Mouse (Mus musculus): ENCODE results near the gene Megf11.

Megf11 gene

DNA sequence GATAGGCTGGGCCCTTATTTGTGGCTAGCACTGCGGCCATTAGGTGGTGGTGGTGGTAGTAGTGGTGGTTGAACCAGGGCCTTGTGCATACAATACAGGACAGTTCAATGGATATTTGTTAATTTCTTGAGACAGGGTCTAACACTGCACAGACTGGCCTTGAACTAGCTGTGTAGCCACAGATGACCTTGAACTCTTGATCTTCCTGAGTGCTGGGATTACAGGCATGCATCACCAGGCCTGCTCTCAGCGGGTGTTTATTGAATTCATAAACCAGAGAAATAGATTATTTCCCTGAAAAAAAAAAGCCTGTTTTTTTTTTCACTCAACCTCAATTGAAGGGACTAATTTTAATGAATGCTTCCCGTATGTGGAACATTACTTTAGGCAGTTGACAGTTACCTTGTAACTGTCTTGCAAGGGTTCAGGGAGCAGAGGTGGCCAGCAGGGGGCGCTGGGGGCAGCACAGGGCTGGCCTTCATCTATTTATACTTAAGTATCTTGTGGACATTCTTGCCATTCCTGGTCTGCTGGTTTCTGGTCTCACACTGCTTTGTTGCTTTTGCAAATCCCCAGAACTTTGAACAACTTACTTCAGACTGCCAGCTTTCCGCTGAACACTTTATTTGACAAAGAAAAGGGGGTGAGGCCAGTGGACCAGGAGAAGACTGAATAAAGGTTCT lies 8.6 kb downstream of the Megf11 start:
- DNase-seq (ENCODE audit: low read depth, low spot score) = peak; percentile 57

- no peak for DNase-seq (ENCODE audit: low read depth, low spot score)
These were observed 10.0 kb downstream of the Megf11 start for GRCm38 (mm10) chr9:64395238-64395920.

- no peak for DNase-seq (ENCODE audit: low read depth, low spot score)
These were observed 11.7 kb downstream of the Megf11 start for GRCm38 (mm10) chr9:64397108-64397507.

- DNase-seq (ENCODE audit: low read depth, low spot score) = no peak
These were observed 13.7 kb downstream of the Megf11 start for GRCm38 (mm10) chr9:64399121-64399520.

DNA sequence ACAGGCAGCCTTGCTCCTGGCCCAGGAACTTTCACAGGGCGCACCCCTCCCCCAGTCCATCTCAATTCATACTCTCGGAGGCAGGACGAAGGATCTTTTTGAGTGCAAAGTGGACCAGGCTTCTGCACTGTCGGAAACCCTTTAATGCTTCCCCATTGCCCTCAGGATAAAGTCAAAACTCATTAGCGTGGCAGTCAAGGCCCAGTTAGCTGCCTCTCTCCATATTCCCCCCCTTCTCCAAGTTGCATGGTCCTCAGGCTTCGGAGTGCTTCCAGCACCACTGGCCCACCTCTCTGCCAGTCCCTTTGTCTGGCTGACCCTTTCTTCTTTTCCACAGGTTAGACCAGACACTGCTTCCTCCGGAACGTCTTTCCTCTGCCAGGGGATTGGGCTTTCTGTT lies 16.7 kb downstream of the Megf11 start:
- no peak for DNase-seq (ENCODE audit: low read depth, low spot score)

GRCm38 (mm10) chr9:64406841-64407240 lies 21.4 kb downstream of the Megf11 start:
- DNase-seq (ENCODE audit: low read depth, low spot score) = no peak

- no peak for DNase-seq (ENCODE audit: low read depth, low spot score)
These were observed 22.1 kb downstream of the Megf11 start for GRCm38 (mm10) chr9:64407390-64407970.

DNA sequence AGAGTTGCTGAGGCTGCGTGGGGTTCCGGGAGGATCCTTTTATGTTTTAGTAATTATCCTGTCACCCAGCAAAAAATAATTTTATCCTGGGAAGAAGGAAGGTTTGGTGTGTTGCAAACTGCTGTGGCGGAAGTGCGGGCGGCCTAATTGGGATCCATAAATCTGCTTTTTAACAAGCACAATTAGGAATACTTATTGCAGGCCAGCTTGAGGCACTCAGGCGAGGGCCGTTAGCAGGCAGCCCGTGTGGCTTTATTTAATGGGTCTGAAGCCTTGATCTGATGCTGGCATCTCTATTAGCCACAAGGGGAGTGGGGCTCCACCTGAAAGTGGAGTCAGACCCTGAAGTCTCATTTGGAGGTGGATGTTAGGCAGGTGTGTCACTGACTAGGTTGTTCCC lies 23.4 kb downstream of the Megf11 start:
- no peak for DNase-seq (ENCODE audit: low read depth, low spot score)

DNA sequence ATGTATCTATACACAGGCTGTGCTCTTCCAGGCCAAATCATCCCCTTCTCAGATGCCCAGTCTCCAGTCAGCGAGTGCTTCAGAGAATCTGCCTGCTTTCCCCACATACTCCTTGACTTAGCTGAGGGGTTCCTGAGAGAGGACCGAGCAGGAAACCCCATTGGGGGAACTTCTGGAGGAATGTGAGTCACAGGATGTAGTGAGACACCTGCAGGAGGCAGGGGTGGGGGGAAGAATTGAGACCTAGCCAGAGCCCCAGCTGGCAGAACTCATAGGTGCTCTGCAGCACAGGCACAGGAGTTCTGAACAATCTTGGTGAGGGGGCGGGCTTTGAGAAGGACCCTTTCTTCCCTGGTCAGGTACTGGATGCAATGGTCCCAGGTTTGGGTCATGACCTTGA lies 35.0 kb downstream of the Megf11 start:
- DNase-seq (ENCODE audit: low read depth, low spot score) = no peak

- DNase-seq (ENCODE audit: low read depth, low spot score) = no peak
These were observed 36.7 kb downstream of the Megf11 start for GRCm38 (mm10) chr9:64421986-64422616.

DNA sequence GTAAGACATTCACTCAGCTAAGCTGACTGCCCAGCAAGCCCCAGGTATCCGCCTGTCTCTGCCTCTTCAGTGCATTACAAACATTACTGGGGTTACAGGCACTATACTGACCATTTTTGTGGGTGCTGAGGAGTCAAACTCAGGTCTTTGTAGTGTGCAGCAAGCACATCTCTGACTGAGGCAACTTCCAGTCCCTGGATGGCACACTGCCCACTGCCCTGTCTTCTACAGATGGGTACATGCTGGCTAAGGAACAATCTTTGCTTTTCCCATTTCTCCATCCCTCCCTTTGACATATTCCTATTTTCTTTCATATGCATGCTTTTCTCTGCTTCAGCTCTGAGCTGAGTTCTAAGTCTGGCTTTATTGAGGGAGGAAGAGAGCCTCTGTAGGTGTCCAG lies 38.5 kb downstream of the Megf11 start:
- DNase-seq (ENCODE audit: low read depth, low spot score) = no peak

- DNase-seq (ENCODE audit: low read depth, low spot score) = no peak
These were observed 50.7 kb downstream of the Megf11 start for GRCm38 (mm10) chr9:64436121-64436520.

DNA sequence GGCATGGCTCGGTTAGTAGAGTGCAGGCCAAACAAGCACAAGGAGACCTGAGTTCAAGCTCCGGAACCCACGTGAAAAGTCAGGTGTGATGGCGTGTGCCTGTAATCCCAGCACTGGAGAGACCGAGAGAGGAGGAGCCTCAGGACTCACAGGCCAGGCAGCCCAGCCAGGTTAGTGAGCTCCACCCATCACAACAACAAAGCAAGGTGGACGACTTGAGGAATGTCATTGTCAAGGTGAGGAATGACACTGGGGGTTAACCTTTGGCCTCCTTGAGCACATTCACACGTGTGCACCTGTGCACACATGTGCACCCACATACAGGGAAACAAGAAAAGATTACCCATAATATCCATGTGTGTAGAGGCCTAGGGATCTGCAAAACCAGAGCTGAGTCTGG lies 54.7 kb downstream of the Megf11 start:
- no peak for DNase-seq (ENCODE audit: low read depth, low spot score)

- no peak for DNase-seq (ENCODE audit: low read depth, low spot score)
These were observed 60.6 kb downstream of the Megf11 start for GRCm38 (mm10) chr9:64445981-64446380.

GRCm38 (mm10) chr9:64447070-64447469 lies 61.6 kb downstream of the Megf11 start:
- DNase-seq (ENCODE audit: low read depth, low spot score) = no peak

DNA sequence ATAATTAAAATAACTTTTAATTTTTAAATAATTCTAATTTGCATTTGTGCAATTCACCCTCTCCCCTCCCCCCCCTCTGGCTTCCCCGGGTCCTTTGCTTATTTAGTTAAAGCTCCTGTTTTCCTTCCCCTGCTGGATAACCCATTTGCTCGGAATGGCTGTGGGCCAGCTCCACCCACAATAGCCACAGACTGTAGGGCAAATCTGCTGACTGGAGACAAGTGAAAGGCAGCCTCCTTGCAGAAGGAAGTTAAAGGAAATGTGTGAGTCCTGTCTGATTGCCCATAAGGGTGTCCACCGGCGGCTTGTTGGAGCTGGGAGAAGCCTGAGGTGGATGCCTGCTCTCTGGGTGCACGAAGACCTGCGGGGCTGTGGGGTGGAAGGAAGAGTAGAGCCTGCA lies 62.1 kb downstream of the Megf11 start:
- no peak for DNase-seq (ENCODE audit: low read depth, low spot score)

- DNase-seq (ENCODE audit: low read depth, low spot score) = no peak
These were observed 67.3 kb downstream of the Megf11 start for GRCm38 (mm10) chr9:64452769-64453168.

- DNase-seq (ENCODE audit: low read depth, low spot score) = no peak
These were observed 68.8 kb downstream of the Megf11 start for GRCm38 (mm10) chr9:64454196-64454595.

DNA sequence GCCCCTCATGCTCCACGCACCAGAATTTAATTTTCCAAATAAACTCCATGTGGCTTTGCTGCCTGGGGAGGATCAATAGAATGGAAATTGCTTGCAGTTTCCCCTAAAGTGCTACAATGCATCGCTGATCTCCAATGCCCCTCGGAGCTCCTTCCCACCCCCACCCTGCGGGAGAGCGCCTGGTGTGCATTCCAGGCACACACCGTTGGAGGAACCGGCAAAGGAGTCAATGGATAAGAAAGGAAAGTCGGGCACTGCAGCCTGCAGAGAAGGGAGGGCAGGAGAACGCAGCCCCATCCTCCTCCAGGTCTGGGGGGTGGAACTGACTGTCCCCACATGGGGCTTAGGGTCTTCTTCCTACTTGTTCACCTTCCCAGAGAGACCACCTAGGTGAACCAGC lies 70.5 kb downstream of the Megf11 start:
- no peak for DNase-seq (ENCODE audit: low read depth, low spot score)

GRCm38 (mm10) chr9:64457596-64457995 lies 72.2 kb downstream of the Megf11 start:
- no peak for DNase-seq (ENCODE audit: low read depth, low spot score)

DNA sequence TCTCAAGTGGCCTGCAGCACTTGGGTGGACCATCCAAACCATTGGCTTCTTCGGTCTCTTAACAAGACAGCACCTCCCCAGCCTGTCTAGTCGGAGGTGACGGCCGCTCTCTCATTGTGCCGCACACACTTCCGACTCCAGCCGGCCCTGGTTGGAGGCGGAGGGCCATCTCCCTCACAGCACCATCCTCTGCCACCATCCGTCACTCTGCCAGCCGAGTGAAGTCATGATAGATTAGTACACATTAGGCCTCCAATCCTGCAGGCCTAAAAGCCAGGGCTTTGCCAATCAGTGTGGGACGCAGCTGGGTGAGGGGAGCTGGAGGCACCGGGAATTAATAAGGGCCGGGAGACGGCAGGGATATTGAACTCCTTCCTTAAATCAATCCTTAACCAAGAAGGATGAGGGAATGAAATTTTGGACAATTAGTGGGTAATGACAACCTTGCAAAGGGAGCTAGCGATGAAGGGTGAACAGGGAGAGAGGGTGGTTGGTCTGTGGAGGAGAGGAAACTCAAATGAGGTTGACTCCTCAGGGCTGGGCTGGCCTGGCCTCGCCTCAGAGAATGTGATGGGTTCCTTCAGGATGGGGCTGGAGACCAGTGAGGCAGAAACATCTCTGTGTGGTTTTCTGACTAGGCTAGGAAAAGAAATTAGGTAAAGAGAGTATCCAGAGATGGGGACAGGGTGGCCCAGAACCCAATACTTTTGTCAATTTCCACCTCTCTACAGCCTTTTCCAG lies 76.3 kb downstream of the Megf11 start:
- no peak for DNase-seq (ENCODE audit: low read depth, low spot score)

- no peak for DNase-seq (ENCODE audit: low read depth, low spot score)
These were observed 77.4 kb downstream of the Megf11 start for GRCm38 (mm10) chr9:64462870-64463269.

All from embryo, embryonic 11.5 days (tissue).